Mouse (Mus musculus): ENCODE results near the gene Cdh7. TPM values are rescaled to one million over a fixed set of nuclear protein-coding genes. Genes with fewer than 3 reads are reported as not detected.
"Not testable (repeated sequence)": the region's sequence is repeated elsewhere in the genome, so short reads cannot be mapped to it uniquely, and the experiment has no call there.

Cdh7 gene
- total and polyA plus RNA-seq, 3 experiments = not detected

- WGBS = 52% methylated on average over 1 of the region's 1 CpGs
- no peak for DNase-seq
- H3K9ac ChIP-seq (ENCODE audit: low read depth, low read length) = no peak overlapping the region
- intact Hi-C loops (cut with DNase I) = no loop called here
- no peaks in the 10 kb centered on the region for H3K27me3 ChIP-seq (ENCODE audit: control insufficient read depth, insufficient read depth, low read length)
- no peaks in the 10 kb centered on the region for H3K4me1 ChIP-seq (ENCODE audit: control insufficient read depth, insufficient read depth, low read length)
- no peaks in the 10 kb centered on the region for H3K79me2 ChIP-seq (replicated peaks; ENCODE audit: control insufficient read depth, insufficient read depth, low read length)
- no peak overlapping the region for H3K4me3 ChIP-seq
- TF ChIP-seq CTCF (IDR thresholded peaks at IDR 0.05) (no peak), POLR2A (IDR thresholded peaks at IDR 0.05; ENCODE audit: insufficient read depth, low read depth, low read length) (no peak), EP300 (IDR thresholded peaks at IDR 0.05; ENCODE audit: insufficient read depth, low read depth, low read length) (no peak)
- no peak overlapping the region for H3K27ac ChIP-seq
- no peaks in the 10 kb centered on the region for H3K36me3 ChIP-seq (ENCODE audit: control insufficient read depth, insufficient read depth, low read length)
Observed at GRCm38 (mm10) chr1:110118071-110118470, 135.8 kb downstream of the Cdh7 start.

GRCm38 (mm10) chr1:110118862-110119261, 136.6 kb downstream of the Cdh7 start:
- H3K4me1 ChIP-seq (ENCODE audit: control insufficient read depth, insufficient read depth, low read length) = no peaks in the 10 kb centered on the region
- no peak overlapping the region for H3K9ac ChIP-seq (ENCODE audit: low read depth, low read length)
- H3K27ac ChIP-seq = no peak overlapping the region
- no peak for DNase-seq
- no peak for TF ChIP-seq CTCF (IDR thresholded peaks at IDR 0.05)
- H3K27me3 ChIP-seq (ENCODE audit: control insufficient read depth, insufficient read depth, low read length) = no peaks in the 10 kb centered on the region
- no peaks in the 10 kb centered on the region for H3K36me3 ChIP-seq (ENCODE audit: control insufficient read depth, insufficient read depth, low read length)
- no peak overlapping the region for H3K4me3 ChIP-seq
- intact Hi-C loops (cut with DNase I) = no loop called here
- WGBS = 49% methylated on average over 1 of the region's 1 CpGs
- no peaks in the 10 kb centered on the region for H3K79me2 ChIP-seq (replicated peaks; ENCODE audit: control insufficient read depth, insufficient read depth, low read length)

DNA sequence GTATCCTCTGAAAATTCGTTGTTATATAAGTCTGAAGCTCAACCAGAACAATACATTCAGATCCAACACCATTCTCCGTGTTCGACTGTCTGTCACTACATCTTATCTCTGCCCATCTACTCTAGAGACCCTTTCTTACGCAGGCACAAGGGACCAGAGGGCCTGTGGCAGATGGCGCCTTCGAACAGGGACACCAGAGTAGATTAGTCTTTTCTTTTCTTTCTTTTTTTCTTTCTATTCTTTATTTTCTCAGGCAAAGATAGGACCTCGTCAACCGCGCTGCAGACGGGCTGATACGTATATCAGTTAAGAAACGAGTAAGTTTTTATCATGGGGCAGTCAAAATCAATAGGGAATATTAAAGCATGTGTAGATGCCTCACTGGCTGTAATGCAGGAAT, 189.2 kb downstream of the Cdh7 start:
- intact Hi-C loops (cut with DNase I); H3K27me3 ChIP-seq (ENCODE audit: control insufficient read depth, insufficient read depth, low read length); DNase-seq; H3K9ac ChIP-seq (ENCODE audit: low read depth, low read length); H3K4me3 ChIP-seq; H3K27ac ChIP-seq; H3K36me3 ChIP-seq (ENCODE audit: control insufficient read depth, insufficient read depth, low read length); H3K4me1 ChIP-seq (ENCODE audit: control insufficient read depth, insufficient read depth, low read length); H3K79me2 ChIP-seq (replicated peaks; ENCODE audit: control insufficient read depth, insufficient read depth, low read length): not testable (repeated sequence)
- WGBS = 81% methylated on average over 7 of the region's 12 CpGs

Measured in heart, adult 2 months (tissue).